In genomic region chr2:58711491-58711890, GRCm38 (mm10) we compare ENCODE assay signal across 13 mouse cellular contexts.
A peak's percentile ranks its signal among the peaks of the same experiment; 100 is the strongest.
DNase-seq lines count a peak whose midpoint lies in the region; ATAC-seq and TF ChIP-seq lines count a peak whose summit lies in the region.
"Had no signal": no experiment of that assay in that cellular context is flagged by ENCODE, and none has a peak within 500 bp of the region (broad histone marks: within the 10 kb centered on the region; RNA-seq: fewer than 3 reads in every experiment).

No protein-coding gene starts in this region.

- no peak for ATAC-seq in heart, embryonic 11.5 days (replicated peaks; ENCODE audit: insufficient number of reproducible peaks, low FRiP score, low TSS enrichment)
- no peak for ATAC-seq in kidney, embryonic 16.5 days (ENCODE audit: low FRiP score, low TSS enrichment)
- ATAC-seq: intestine, postnatal 0 days; midbrain, embryonic 16.5 days had no signal

- H3K27ac ChIP-seq in heart, embryonic 11.5 days (ENCODE audit: low read depth, low read length): peak overlapping the region; percentile 82
- H3K27ac ChIP-seq in testis, adult 2 months (ENCODE audit: control insufficient read depth, insufficient read depth, low read depth, low read length): peak overlapping the region; percentile 40
- peak overlapping the region; percentile 4; the same call in 1 of the 2 replicates for H3K27ac ChIP-seq in kidney, embryonic 16.5 days (ENCODE audit: low read length)
- H3K27ac ChIP-seq: liver, embryonic 14.5 days had no signal

- no peak overlapping the region for H3K4me2 ChIP-seq in heart, embryonic 11.5 days
- H3K4me2 ChIP-seq in kidney, embryonic 16.5 days (replicated peaks; ENCODE audit: low read depth, low read length): no peak overlapping the region

- no peak overlapping the region for H3K9ac ChIP-seq in heart, embryonic 11.5 days (ENCODE audit: low read depth, low read length)
- no peak overlapping the region for H3K9ac ChIP-seq in kidney, embryonic 16.5 days (replicated peaks; ENCODE audit: low read length)
- H3K9ac ChIP-seq: liver, embryonic 14.5 days had no signal

- H3K9me3 ChIP-seq in heart, embryonic 11.5 days (replicated peaks; ENCODE audit: control insufficient read depth, low read length): no peaks in the 10 kb centered on the region
- H3K9me3 ChIP-seq in kidney, embryonic 16.5 days (ENCODE audit: low read length): no peaks in the 10 kb centered on the region

- 48% methylated on average over 2 of the region's 2 CpGs for WGBS in heart, embryonic 11.5 days (ENCODE audit: insufficient replicate concordance)
- 58% methylated on average over 2 of the region's 2 CpGs for WGBS in kidney, embryonic 16.5 days

- no peak for TF ChIP-seq CTCF in testis, adult 2 months (IDR thresholded peaks at IDR 0.05; ENCODE audit: control insufficient read depth, insufficient read depth, insufficient replicate concordance, low read depth, low read length)

- H3K4me1 ChIP-seq in heart, embryonic 11.5 days (ENCODE audit: control insufficient read depth, insufficient read depth, low read length): peaks cover 45% of the 10 kb centered on the region
- no peaks in the 10 kb centered on the region for H3K4me1 ChIP-seq in testis, adult 2 months (ENCODE audit: control insufficient read depth, insufficient read depth, low read length)
- peaks cover 4% of the 10 kb centered on the region; the same call in 1 of the 2 replicates for H3K4me1 ChIP-seq in kidney, embryonic 16.5 days (ENCODE audit: insufficient read depth, low read length)

- intact Hi-C loops in heart, postnatal 14 days (cut with DNase I): no loop called here

- TF ChIP-seq POLR2A in testis, adult 2 months (IDR thresholded peaks at IDR 0.05; ENCODE audit: control insufficient read depth, low read depth, low read length): no peak

- no peak for DNase-seq in heart, postnatal 14 days
- DNase-seq in testis, postnatal 10 days (ENCODE audit: low spot score): no peak
- no peak for DNase-seq in yolk sac, embryonic 10.5 days (ENCODE audit: low spot score)
- no peak for DNase-seq in left cerebral cortex, adult 8-10 months (ENCODE audit: low spot score in 2 of 2)
- DNase-seq in ovary, postnatal 14 days (ENCODE audit: low spot score): no peak

- H3K27me3 ChIP-seq in heart, embryonic 11.5 days (ENCODE audit: control insufficient read depth, insufficient read depth, low read length): no peaks in the 10 kb centered on the region
- no peaks in the 10 kb centered on the region for H3K27me3 ChIP-seq in testis, adult 2 months (ENCODE audit: control insufficient read depth, insufficient read depth, low read length)
- H3K27me3 ChIP-seq in kidney, embryonic 16.5 days (ENCODE audit: insufficient read depth, low read length): no peaks in the 10 kb centered on the region

- no peaks in the 10 kb centered on the region for H3K36me3 ChIP-seq in heart, embryonic 11.5 days (ENCODE audit: control insufficient read depth, insufficient read depth, low read length)
- no peaks in the 10 kb centered on the region for H3K36me3 ChIP-seq in testis, adult 2 months (ENCODE audit: control insufficient read depth, insufficient read depth, low read length)
- no peaks in the 10 kb centered on the region for H3K36me3 ChIP-seq in kidney, embryonic 16.5 days (ENCODE audit: insufficient read depth, low read length)
- H3K36me3 ChIP-seq: G1E had no signal

- no peak overlapping the region for H3K4me3 ChIP-seq in heart, embryonic 11.5 days (ENCODE audit: low read depth, low read length)
- H3K4me3 ChIP-seq in testis, adult 2 months (ENCODE audit: control insufficient read depth, low read depth, low read length): no peak overlapping the region
- H3K4me3 ChIP-seq in kidney, embryonic 16.5 days (ENCODE audit: low read length): no peak overlapping the region
- H3K4me3 ChIP-seq: erythroblast, embryonic 14.5 days had no signal

Comparison
In these comparisons a context has a peak if more than half of its experiments do, and no peak if none do; other contexts are left out.
1. H3K27ac ChIP-seq: peak in every context shown above with its lines; median percentile 82 in heart, embryonic 11.5 days; 40 in testis, adult 2 months; 4 in kidney, embryonic 16.5 days.